Mouse (Mus musculus) cerebellum, postnatal 14 days (tissue): ENCODE measurements around the gene Fga.

Experiments
- DNase-seq, 2 experiments: peaks; one replicate each; pipeline ENCODE4 v3.0.0; 2021; ENCODE audit warnings: mixed read lengths in 2 of 2

The Fga gene

GRCm38 (mm10) chr3:83030331-83030730 lies 4.5 kb downstream of the Fga start:
- DNase-seq = no peak

DNA sequence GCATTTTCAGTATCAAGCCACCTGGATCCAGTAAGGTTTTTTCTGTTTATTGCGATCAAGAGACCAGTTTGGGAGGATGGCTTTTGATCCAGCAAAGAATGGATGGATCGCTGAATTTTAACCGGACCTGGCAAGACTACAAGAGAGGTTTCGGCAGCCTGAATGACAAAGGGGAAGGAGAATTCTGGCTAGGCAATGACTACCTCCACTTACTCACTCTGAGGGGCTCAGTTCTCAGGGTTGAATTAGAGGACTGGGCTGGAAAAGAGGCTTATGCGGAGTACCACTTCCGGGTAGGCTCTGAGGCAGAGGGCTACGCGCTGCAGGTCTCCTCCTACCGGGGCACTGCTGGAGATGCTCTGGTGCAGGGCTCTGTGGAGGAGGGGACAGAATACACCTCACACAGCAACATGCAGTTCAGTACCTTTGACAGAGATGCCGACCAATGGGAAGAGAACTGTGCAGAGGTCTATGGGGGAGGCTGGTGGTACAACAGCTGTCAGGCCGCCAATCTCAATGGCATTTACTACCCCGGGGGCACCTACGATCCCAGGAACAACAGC lies 7.0 kb downstream of the Fga start:
- peak; percentile 4 to 7 for DNase-seq

DNA sequence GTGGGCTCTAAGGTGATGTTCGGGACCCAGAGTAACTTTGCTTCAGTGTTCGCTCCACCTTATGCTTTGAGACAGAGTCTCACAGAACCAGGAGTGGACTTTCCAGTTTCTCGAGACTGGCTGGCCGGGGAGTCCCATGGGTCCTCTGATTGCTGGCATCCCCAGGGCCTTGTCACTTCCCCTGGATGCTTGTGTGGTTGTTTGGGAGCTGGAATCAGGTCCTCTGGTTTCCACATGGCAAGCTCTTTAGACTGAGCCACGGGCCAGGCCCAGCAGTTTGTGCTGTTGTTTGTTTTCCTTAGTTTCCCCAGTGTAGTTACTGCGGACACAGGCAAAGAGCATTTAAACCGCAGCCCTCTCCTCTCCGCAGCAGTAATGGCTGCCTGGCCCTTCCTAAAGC lies 7.9 kb downstream of the Fga start:
- DNase-seq = no peak

DNA sequence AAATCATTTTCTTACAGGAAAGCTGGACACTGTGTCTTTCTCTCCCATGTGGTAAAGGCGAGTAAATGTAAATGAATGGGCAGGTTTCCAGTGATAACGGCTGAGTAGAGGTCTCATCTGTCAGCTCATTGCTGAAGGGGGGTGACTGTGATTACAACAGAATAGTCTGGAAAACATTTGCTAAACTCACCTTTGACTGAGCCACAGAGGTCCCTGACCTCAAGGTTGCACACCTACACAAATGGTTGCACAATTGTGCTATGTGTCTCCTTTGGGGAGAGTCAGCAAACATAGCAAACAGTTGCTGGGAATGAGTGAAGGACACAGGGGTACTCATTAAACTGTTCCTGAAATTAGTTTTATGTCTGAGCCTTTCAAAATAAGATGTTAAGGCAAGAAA lies 13.0 kb downstream of the Fga start:
- no peak for DNase-seq

GRCm38 (mm10) chr3:83039666-83040065 lies 13.8 kb downstream of the Fga start:
- no peak for DNase-seq

GRCm38 (mm10) chr3:83042451-83042850 lies 16.6 kb downstream of the Fga start:
- DNase-seq = no peak

GRCm38 (mm10) chr3:83046649-83047048 lies 20.8 kb downstream of the Fga start:
- no peak for DNase-seq

DNA sequence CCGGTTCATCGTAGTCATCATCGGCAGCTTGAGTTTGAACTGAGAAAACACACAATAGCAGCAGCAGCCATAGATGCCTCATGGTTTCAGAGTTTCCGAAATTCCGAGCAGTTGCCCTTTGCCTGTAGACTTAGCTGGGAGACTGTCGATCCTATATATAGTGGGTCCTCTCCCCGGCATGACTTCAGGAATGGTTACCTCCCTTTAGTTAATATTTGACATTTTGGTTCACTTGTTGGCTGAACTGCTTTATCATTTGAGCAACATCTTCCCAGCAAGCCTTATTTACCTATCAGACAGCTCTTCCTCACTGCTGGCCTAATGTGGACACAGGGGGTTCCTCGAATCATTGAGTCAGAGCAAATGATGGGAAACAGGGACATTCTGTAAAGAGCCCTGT lies 23.8 kb downstream of the Fga start, which contains the start of gene Fgb:
Fgb (minus strand) TSS at position 184 of the 400 bp plus-strand sequence.
- DNase-seq = no peak

GRCm38 (mm10) chr3:83050661-83051060 lies 24.8 kb downstream of the Fga start:
- no peak for DNase-seq

GRCm38 (mm10) chr3:83052102-83052501 lies 26.2 kb downstream of the Fga start:
- DNase-seq = no peak

GRCm38 (mm10) chr3:83053126-83053525 lies 27.2 kb downstream of the Fga start:
- DNase-seq = peak in 1 of 2 experiments; percentile 7

- peak; percentile 56 to 58 for DNase-seq
Observed at GRCm38 (mm10) chr3:83053758-83054157, 27.9 kb downstream of the Fga start.

- no peak for DNase-seq
Observed at GRCm38 (mm10) chr3:83054759-83055158, 28.9 kb downstream of the Fga start.

- DNase-seq = peak; percentile 100
Observed at GRCm38 (mm10) chr3:83055281-83056038, 29.6 kb downstream of the Fga start, which contains the start of gene Plrg1. Gene Plrg1 (plus strand): TSS chr3:83055522.

DNA sequence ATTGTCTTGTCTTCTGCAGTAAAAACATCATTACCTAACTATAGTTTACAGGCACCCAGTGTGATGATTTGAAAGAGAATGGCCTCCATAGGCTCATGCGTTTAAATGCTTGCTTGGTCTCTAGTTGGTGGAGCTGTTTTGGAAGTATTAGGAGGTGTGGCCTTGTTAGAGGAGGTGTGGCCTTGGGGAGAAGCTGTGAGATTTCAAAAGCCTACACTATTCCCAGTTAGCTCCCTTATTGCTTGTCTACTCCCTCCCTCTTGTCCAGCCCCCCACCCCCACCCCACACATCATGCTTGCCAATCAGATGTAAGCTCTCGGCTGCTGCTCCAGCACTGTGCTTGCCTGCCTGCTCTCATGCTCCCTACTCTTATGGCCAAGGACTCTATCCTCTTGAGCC lies 31.2 kb downstream of the Fga start:
- DNase-seq = no peak

- no peak for DNase-seq
Observed at GRCm38 (mm10) chr3:83067920-83068319, 42.0 kb downstream of the Fga start.

- no peak for DNase-seq
Observed at GRCm38 (mm10) chr3:83068869-83069268, 43.0 kb downstream of the Fga start.

DNA sequence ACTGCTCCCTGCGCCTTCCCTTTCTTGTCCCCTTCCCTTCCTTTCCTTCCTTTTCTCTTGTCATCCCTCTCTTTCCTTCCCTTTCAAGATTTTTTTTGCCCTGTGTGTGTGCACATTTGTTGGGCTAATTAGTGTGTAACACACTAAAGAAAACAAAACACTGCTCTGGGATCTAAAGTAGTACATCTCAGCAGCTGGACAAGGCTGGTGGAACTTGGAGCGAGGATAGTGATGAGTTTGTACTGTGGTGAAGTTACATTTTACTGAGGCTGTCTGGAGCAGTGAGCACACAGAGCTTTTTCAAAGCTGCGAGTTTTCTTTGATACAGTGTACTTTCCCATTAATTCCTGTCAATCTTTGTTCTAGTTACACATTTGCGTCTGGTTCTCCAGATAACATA lies 44.4 kb downstream of the Fga start:
- no peak for DNase-seq

- DNase-seq = peak; percentile 22 to 38
Observed at GRCm38 (mm10) chr3:83076563-83076962, 50.7 kb downstream of the Fga start.

GRCm38 (mm10) chr3:83080567-83081055 lies 54.7 kb downstream of the Fga start:
- DNase-seq = peak; percentile 78 to 83
